Comparison of ENCODE assay signal across 7 mouse cellular contexts in the genomic region with DNA sequence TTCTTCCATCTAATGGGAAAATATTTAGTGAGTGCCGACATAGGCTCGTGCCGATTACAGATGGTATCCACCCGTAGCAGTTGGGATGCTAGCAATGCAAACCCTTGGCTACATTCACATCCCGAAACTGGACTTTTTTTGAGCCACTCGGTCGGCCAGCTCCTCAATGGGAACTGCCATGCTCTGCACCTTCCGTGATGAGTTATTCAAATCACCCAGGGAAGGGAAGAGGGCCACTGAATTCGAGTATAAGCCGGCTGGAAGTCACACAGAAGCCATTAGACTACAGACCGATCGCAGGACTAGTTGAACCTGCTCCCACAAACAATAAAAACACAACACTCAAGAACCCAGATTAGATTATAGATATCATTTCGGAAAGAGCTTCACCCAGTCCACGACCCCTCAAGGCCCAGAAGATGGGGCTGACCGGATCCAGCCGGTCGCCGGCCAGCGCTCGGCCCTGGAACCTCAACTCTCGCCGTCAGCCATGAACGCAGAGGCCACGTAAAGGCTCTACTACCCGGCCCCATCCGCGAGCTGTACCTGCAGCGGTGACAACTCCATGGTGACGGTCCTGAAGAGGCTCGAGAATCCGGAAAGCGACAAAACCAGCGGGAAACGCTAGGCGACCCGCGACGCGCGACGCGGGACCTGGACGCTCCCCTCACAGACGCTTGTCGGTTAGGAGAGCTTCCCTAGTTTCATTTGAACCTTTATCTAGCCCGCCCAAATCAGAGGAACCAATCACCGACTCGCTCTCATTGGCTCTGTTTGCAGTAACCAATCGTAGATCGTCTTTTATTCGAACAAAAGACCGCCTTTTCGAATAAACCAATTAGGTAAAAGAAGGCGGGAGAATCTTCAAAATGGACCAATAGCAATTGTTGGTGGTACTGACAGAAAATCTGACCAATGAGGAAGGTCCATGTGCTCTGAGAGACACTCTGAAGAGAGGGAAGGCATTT. TPM values are rescaled to one million over a fixed set of nuclear protein-coding genes. Genes with fewer than 3 reads are reported as not detected.
DNase-seq lines count a peak whose midpoint lies in the region; ATAC-seq lines count a peak whose summit lies in the region.

A gene (minus strand): TSS at position 690 of the 968 bp plus-strand sequence.

- DNase-seq in adrenal gland, adult 18-20 months (ENCODE audit: low spot score in 2 of 2): peak; percentile 89 to 96
- peak; percentile 100 for DNase-seq in embryo, embryonic 10.5 days (ENCODE audit: low spot score)
- peak; percentile 59 for DNase-seq in gastrocnemius, postnatal 14 days
- peak; percentile 71 to 99 for DNase-seq in left cerebral cortex, postnatal 10 days (ENCODE audit: extremely low spot score in 1 of 2, low spot score in 2 of 2)
- DNase-seq in right cerebral cortex, postnatal 25 days: peak; percentile 91

- peak; percentile 95 for ATAC-seq in inflammation-experienced regulatory T-cells, adult 6 months
- ATAC-seq in megakaryocyte-erythroid progenitor cell, adult 5-6 weeks (replicated peaks; ENCODE audit: low FRiP score, low TSS enrichment, poor library complexity, severe bottlenecking): peak; percentile 97

- intact Hi-C loops in gastrocnemius, postnatal 14 days (cut with DNase I; ENCODE audit: low total_unique reads): no loop called here
- intact Hi-C loops in left cerebral cortex, postnatal 10 days (cut with DNase I): no loop called here

RNA-seq across cellular contexts. Expression of the gene that starts here (rescaled TPM):
- total RNA-seq in adrenal gland, adult 18-20 months (2021): 1 to 10 TPM; 3.2 to 4.3 TPM
- total RNA-seq in gastrocnemius, postnatal 14 days (2021): 10 to 100 TPM; 13.8 to 16.9 TPM
- polyA plus RNA-seq in inflammation-experienced regulatory T-cells, adult 6 months (2017; shearing (Covaris generic)): 100 to 1,000 TPM in 1 of 3 experiments, 10 to 100 TPM in 2; 34.9 to 332 (median 36.3) TPM
- total RNA-seq in left cerebral cortex, postnatal 10 days (2021): 10 to 100 TPM; 10.1 to 12.0 TPM
- 363 and 371 TPM in 2 replicates for total RNA-seq in megakaryocyte-erythroid progenitor cell, adult 5-6 weeks (2014; fragmentation: Nextera tagmentation)
- 444 and 492 TPM in 2 replicates for total RNA-seq in megakaryocyte-erythroid progenitor cell, adult 5-6 weeks (2017)

Comparison
In these comparisons a context has a peak if more than half of its experiments do, and no peak if none do; other contexts are left out.
1. Peak in every context shown above with its lines: DNase-seq and ATAC-seq.
2. RNA of the gene that starts here (total RNA-seq): 363 to 492 TPM in megakaryocyte-erythroid progenitor cell, adult 5-6 weeks; 13.8 to 16.9 TPM in gastrocnemius, postnatal 14 days, 10.1 to 12.0 TPM in left cerebral cortex, postnatal 10 days and 3.2 to 4.3 TPM in adrenal gland, adult 18-20 months; every median in the first group is over 10 times any median in the second.